Mouse (Mus musculus) layer of hippocampus, adult 8-10 months (tissue): Measurements from ENCODE around the gene Il17c. TPM values are rescaled to one million over a fixed set of nuclear protein-coding genes. Genes with fewer than 3 reads are reported as not detected.

ENCODE experiments used
- DNase-seq, 2 experiments: peaks; one replicate each; pipeline ENCODE4 v3.0.0; 2022; ENCODE audit warnings: low spot score in 2 of 2
- total RNA-seq, 4 experiments: library from RNA; stranded (reverse); gene quantifications; 2 replicates each; pipeline ENCODE4 v1.2.4; 2022

Gene Il17c
- not detected for total RNA-seq

GRCm38 (mm10) chr8:122421376-122422070, at the start of gene Il17c:
Gene Il17c (plus strand): TSS chr8:122422020.
- no peak for DNase-seq

GRCm38 (mm10) chr8:122375320-122375719, 46.5 kb upstream of the Il17c start:
- no peak for DNase-seq

- no peak for DNase-seq
Measured at GRCm38 (mm10) chr8:122375751-122376364, 46.0 kb upstream of the Il17c start.

GRCm38 (mm10) chr8:122376365-122377231, 45.2 kb upstream of the Il17c start, which contains the start of gene Zc3h18:
Gene Zc3h18 (plus strand): TSS chr8:122376609.
- peak; percentile 98 to 99 for DNase-seq

GRCm38 (mm10) chr8:122383039-122383438, 38.8 kb upstream of the Il17c start:
- no peak for DNase-seq

DNA sequence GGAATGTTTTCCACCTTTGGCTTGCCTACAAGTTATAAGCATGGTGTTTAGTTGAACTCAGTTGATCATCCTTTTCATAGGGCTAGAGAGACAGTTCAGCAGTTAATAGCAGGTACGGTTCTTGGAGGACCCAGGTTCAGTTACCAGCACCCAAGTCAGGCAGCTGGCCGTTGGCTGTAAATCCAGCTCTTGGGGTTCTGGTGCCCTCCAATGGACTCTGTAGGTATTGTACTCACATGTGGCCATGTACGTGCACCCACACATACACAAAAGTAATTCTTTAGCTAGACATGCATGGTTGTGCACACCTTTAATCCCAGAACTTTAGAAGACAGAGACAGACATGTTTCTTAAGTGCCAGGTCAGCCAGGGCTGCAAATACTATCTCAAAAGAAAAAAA, 32.5 kb upstream of the Il17c start:
- no peak for DNase-seq

DNA sequence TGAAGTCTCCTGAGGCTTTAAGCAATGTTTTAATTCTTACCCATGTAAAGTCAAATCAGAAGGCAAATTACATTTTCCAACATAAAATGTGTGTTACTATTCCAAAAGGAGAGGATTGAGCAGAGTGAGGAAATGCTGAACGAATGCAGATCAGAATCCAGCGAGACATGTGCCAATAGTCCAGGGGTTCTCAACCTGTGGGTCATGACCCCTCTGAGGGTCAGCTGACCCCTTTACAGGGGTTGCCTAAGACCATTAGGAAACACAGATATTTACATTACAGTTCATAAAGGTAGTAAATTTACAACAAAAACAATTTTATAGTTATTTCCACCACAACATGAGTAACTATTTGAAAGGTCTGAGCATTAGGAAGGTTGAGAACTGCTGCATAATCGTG, 31.1 kb upstream of the Il17c start:
- DNase-seq: no peak

GRCm38 (mm10) chr8:122393717-122394116, 28.1 kb upstream of the Il17c start:
- no peak for DNase-seq

DNA sequence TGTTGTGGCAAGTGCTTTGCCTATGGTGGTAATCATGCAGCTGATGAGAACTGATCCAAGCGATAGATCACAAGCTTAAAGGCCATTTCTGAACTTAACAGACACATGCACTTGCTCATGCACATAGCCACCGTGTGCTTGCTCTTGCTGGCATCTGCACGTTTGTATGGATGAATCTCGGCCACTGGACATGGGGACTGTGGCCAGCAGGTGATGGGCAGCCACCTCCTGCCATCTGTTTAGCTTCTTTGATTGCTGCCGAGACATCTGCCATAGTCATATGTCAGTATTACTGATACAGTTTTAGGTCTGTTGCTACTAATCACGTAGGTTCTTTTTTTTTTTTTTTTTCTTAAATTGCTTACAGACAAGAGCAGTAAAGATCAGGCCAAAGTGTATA, 26.5 kb upstream of the Il17c start:
- DNase-seq: no peak

DNA sequence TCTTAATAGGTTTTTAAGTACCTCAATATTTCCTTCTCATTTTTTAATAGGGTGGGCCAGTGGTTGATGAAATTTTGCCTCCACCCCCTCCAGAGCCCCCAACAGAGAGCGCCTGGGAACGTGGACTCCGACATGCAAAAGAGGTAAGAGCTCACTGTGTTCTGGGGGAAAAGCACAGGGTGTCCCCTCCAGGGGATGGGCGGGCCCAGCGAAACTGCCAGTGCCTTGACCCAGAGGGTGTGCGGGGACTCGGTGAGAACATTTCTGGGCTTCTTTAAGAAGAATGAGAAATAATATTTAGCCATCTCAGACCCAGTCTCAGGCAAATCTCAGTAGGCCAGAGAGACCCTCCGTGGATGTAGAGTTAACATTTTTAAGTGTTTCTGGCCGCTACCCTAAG, 23.6 kb upstream of the Il17c start:
- no peak for DNase-seq

- DNase-seq: no peak
Measured at GRCm38 (mm10) chr8:122405146-122405805, 16.5 kb upstream of the Il17c start.

DNA sequence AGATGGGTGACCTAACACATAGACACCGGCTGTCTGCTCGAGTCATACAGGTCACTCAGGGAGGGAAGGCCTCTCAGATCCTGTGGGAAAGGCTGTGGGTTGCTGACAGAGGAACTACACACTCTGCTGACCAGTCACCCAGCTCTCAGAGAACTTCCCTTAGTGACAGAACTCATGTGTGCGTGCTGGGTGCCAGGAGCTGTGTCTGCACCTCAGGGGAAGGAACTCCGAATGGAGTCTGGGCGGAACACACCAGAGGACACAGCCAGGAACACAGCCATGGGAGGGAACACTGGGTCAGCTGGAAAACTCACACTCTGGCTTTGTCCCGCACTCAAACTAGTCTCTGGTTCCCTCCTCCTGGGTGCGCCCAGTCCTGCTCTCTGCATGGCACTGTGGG, 14.1 kb upstream of the Il17c start:
- DNase-seq: no peak

- no peak for DNase-seq
Measured at GRCm38 (mm10) chr8:122414311-122414710, 7.5 kb upstream of the Il17c start.

DNA sequence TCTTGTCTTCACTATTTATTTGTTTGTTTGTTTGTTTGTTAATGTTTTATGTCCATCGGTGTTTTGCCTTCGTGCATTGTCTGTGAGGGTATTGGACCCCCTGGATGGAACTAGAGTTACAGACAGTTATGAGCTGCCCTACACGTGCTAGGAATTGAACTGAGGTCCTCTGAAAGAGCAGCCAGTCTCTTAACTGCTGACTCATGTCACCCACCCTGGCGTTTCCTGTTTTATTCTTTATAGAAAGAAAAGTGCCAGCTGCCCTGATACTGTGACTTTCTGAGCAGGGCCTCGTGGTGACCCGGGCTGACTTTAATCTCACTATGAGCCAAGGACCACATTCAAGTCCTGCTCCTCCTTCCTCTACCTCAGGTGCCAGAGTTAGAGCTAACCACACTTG, 6.3 kb upstream of the Il17c start:
- DNase-seq: no peak

- DNase-seq: no peak
Measured at GRCm38 (mm10) chr8:122419881-122420555, 1.8 kb upstream of the Il17c start.

DNA sequence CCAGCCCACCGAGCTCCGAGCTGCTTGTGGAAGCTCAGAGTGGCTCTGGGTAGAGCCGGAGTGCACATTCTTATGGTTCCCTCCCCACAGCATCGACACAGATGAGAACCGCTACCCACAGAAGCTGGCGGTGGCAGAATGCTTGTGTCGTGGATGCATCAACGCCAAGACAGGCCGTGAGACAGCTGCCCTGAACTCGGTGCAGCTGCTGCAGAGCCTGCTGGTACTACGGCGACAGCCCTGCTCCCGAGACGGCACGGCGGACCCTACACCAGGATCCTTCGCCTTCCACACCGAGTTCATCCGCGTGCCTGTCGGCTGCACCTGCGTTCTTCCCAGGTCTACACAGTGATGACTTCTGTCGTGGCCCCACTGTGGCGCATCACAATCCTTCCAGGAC, 1.4 kb downstream of the Il17c start:
- DNase-seq: no peak

GRCm38 (mm10) chr8:122423659-122424058, 1.8 kb downstream of the Il17c start:
- no peak for DNase-seq

- no peak for DNase-seq
Measured at GRCm38 (mm10) chr8:122426145-122426544, 4.3 kb downstream of the Il17c start.

DNA sequence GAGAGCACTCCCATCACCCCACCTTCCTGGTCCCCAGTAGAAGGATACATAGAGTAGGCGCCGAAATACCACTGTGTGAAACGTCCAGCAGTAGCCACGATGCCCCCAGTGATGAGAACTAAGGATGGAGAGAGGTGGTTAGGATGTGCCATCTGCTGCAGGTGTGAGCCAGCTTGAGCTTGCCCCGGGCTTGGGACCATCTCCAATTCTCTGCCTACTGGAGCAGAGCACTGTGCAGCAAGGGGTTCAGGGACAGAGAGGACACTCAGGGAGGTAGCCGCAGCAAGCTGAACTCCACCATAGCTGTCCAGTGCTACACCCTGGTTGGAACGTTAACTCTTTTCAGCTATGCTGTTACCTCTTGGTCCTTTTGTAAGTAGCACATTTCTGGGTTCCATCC, 5.8 kb downstream of the Il17c start:
- DNase-seq: no peak

DNA sequence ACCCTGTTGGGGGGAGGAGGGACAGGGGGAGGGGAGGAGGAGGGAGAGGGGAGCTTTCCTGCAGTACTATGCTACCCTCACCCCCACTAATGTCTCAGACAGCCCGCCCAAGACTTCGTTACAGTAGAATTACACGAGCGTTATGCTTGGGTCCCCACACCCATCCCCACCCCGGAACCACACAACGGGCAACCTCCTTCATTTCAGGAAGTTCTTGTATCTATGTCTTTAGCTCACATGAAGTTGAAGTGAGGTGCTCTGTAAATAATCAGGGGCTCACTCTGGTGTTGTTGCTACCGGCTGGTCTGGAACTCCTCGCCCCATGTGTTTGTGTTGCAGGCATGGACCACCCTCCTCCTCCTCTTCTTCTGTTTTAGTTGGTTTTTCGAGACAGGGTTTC, 6.3 kb downstream of the Il17c start:
- DNase-seq: no peak

GRCm38 (mm10) chr8:122430058-122430636, 8.3 kb downstream of the Il17c start:
- DNase-seq: no peak
